Mouse (Mus musculus) liver, embryonic 13.5 days (tissue): Measurements from ENCODE around the gene Cpne4. TPM values are rescaled to one million over a fixed set of nuclear protein-coding genes. Genes with fewer than 3 reads are reported as not detected.

ENCODE experiments used
- ATAC-seq: fragments of 200-750 bp; cut with Nextera tagmentation; 2 replicates; pipeline ENCODE4 v1.8.0; 2017; ENCODE audit warnings: low read depth, mild to moderate bottlenecking, moderate number of reproducible peaks, moderate library complexity
- DNase-seq: peaks from one replicate; pipeline ENCODE4 v3.0.0; 2022
- H3K27ac ChIP-seq: fragments of 300-500 bp; sonication (generic); 2 replicates; pipeline ENCODE4 v1.5.1; 2015; ENCODE audit warnings: moderate library complexity, mild to moderate bottlenecking, inconsistent platforms
- H3K27me3 ChIP-seq: fragments of 300-500 bp; sonication (generic); 2 replicates; pipeline ENCODE4 v1.6.1; 2015; ENCODE audit warnings: mild to moderate bottlenecking, inconsistent platforms
- H3K36me3 ChIP-seq: fragments of 300-500 bp; sonication (generic); 2 replicates; pipeline ENCODE4 v1.6.1; 2015; ENCODE audit warnings: mild to moderate bottlenecking, inconsistent platforms
- H3K4me1 ChIP-seq: fragments of 300-500 bp; sonication (generic); replicated peaks from 2 replicates; pipeline ENCODE4 v1.6.1; 2015; ENCODE audit warnings: inconsistent platforms
- H3K4me2 ChIP-seq: fragments of 300-500 bp; sonication (generic); 2 replicates; pipeline ENCODE4 v1.6.1; 2015; ENCODE audit warnings: inconsistent platforms, mild to moderate bottlenecking, moderate library complexity
- H3K4me3 ChIP-seq: fragments of 300-500 bp; sonication (generic); replicated peaks from 2 replicates; pipeline ENCODE4 v1.5.1; 2015; ENCODE audit warnings: mild to moderate bottlenecking, inconsistent platforms
- H3K9ac ChIP-seq: fragments of 300-500 bp; sonication (generic); 2 replicates; pipeline ENCODE4 v1.6.1; 2015; ENCODE audit warnings: mild to moderate bottlenecking, inconsistent platforms
- H3K9me3 ChIP-seq: fragments of 300-500 bp; sonication (generic); replicated peaks from 2 replicates; pipeline ENCODE4 v1.6.1; 2016; ENCODE audit warnings: inconsistent platforms
- WGBS: fragments of 180-500 bp; shearing (Covaris S2); methylation state at CpG from one replicate; pipeline ENCODE4 v1.1.7; 2015; ENCODE audit not compliant: insufficient replicate concordance; 5-methylcytosine and 5-hydroxymethylcytosine counted together
- polyA plus RNA-seq: library from polyadenylated mRNA; unstranded; fragments of >200 nt; fragmentation: Nextera tagmentation; extraction: Ambion mirVana; gene quantifications from 2 replicates; pipeline ENCODE4 v1.2.1, GENCODE M21; 2015

Cpne4 gene
- polyA plus RNA-seq, 1 experiment from 2014 or later = 0.12 TPM

DNA sequence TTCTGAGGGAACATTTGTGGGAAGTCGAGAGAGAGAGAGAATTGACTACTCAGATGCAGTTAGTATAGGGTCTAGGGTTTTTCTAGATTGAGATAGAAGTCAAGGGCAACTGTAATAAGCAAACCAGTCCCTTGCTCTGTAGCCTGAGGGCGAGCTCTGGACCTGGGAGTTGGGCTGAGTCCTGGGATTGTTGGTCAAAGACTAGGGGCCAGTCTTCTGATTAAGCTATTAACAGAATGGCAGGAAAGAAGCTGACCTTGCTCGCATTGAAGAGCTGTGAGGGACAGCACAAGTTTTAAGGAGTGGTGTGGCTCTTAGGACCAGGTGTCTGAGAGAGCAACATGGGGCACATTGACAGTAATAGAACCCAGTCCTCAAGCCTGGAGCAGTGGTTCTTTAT, 140.0 kb downstream of the Cpne4 start:
- ATAC-seq = no peak
- 33% methylated on average over 3 of the region's 3 CpGs for WGBS

GRCm38 (mm10) chr9:104693145-104693544, 146.1 kb downstream of the Cpne4 start:
- WGBS = 48% methylated on average over 2 of the region's 2 CpGs
- H3K27me3 ChIP-seq = no peaks in the 10 kb centered on the region
- DNase-seq (no peak), ATAC-seq (no peak)
- H3K9ac ChIP-seq = no peak overlapping the region
- H3K4me1 ChIP-seq = no peaks in the 10 kb centered on the region
- no peak overlapping the region for H3K4me2 ChIP-seq
- H3K36me3 ChIP-seq = no peaks in the 10 kb centered on the region
- no peaks in the 10 kb centered on the region for H3K9me3 ChIP-seq
- H3K27ac ChIP-seq = no peak overlapping the region
- no peak overlapping the region for H3K4me3 ChIP-seq

More for the DNA sequence above, 140.0 kb downstream of the Cpne4 start:
- Histone ChIP-seq H3K36me3 (no peaks in the 10 kb centered on the region), H3K4me1 (no peaks in the 10 kb centered on the region), H3K27ac (no peak overlapping the region), H3K4me3 (no peak overlapping the region), H3K4me2 (no peak overlapping the region), H3K27me3 (no peaks in the 10 kb centered on the region), H3K9ac (no peak overlapping the region), H3K9me3 (0 out of 2 replicates have a peak, but pooled peaks cover 3% of the 10 kb centered on the region)
- no peak for DNase-seq

- H3K4me2 ChIP-seq = no peak overlapping the region
- WGBS = 73% methylated on average over 5 of the region's 5 CpGs
- DNase-seq (no peak), ATAC-seq (no peak)
- no peaks in the 10 kb centered on the region for H3K36me3 ChIP-seq
- no peak overlapping the region for H3K9ac ChIP-seq
- H3K4me1 ChIP-seq = no peaks in the 10 kb centered on the region
- no peak overlapping the region for H3K4me3 ChIP-seq
- H3K9me3 ChIP-seq = no peaks in the 10 kb centered on the region
- H3K27me3 ChIP-seq = no peaks in the 10 kb centered on the region
- H3K27ac ChIP-seq = no peak overlapping the region
These were observed 163.7 kb downstream of the Cpne4 start for GRCm38 (mm10) chr9:104710831-104711230.

GRCm38 (mm10) chr9:104725311-104725710, 178.2 kb downstream of the Cpne4 start:
- H3K9me3 ChIP-seq = peaks cover 11% of the 10 kb centered on the region; the same call in 1 of the 2 replicates
- 65% methylated on average over 2 of the region's 2 CpGs for WGBS
- H3K36me3 ChIP-seq = no peaks in the 10 kb centered on the region
- H3K27me3 ChIP-seq = no peaks in the 10 kb centered on the region
- ATAC-seq (no peak), DNase-seq (no peak)
- H3K27ac ChIP-seq = no peak overlapping the region
- no peak overlapping the region for H3K4me2 ChIP-seq
- H3K4me3 ChIP-seq = no peak overlapping the region
- H3K4me1 ChIP-seq = no peaks in the 10 kb centered on the region
- no peak overlapping the region for H3K9ac ChIP-seq

- Histone ChIP-seq H3K4me1 (no peaks in the 10 kb centered on the region), H3K36me3 (no peaks in the 10 kb centered on the region), H3K9ac (no peak overlapping the region), H3K4me2 (no peak overlapping the region), H3K9me3 (no peaks in the 10 kb centered on the region), H3K27me3 (no peaks in the 10 kb centered on the region), H3K4me3 (no peak overlapping the region), H3K27ac (no peak overlapping the region)
- DNase-seq (no peak), ATAC-seq (no peak)
- 64% methylated on average over 14 of the region's 14 CpGs for WGBS
These were observed 195.7 kb downstream of the Cpne4 start for GRCm38 (mm10) chr9:104742661-104743380.

GRCm38 (mm10) chr9:104755519-104755918, 208.4 kb downstream of the Cpne4 start:
- WGBS = 75% methylated on average over 14 of the region's 14 CpGs
- DNase-seq (no peak), ATAC-seq (no peak)
- Histone ChIP-seq H3K4me2 (no peak overlapping the region), H3K27me3 (no peaks in the 10 kb centered on the region), H3K9ac (no peak overlapping the region), H3K9me3 (0 out of 2 replicates have a peak, but pooled peaks cover 2% of the 10 kb centered on the region), H3K4me1 (no peaks in the 10 kb centered on the region), H3K4me3 (no peak overlapping the region), H3K36me3 (no peaks in the 10 kb centered on the region), H3K27ac (no peak overlapping the region)

DNA sequence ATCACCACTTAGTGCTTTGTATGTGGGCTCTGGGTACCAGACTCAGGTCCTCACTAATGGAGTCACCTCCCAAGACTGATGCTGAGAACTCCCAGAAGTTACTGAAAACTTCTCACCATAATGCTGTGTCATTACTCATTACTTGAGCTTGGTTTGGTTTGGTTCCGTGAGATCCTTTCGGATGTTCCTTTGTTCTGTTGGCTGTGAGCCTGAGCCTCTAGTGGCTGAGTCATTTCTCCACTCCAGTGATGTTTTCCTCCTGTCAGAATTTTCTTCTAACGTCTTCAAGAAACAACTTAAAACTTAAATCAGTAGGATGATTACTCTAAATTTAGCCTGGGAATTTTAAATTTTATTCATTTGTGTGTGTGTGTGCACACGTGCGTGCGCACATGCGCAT, 212.9 kb downstream of the Cpne4 start:
- Histone ChIP-seq H3K36me3 (no peaks in the 10 kb centered on the region), H3K4me3 (no peak overlapping the region), H3K27ac (no peak overlapping the region), H3K9ac (no peak overlapping the region), H3K27me3 (no peaks in the 10 kb centered on the region), H3K9me3 (0 out of 2 replicates have a peak, but pooled peaks cover 2% of the 10 kb centered on the region), H3K4me1 (no peaks in the 10 kb centered on the region), H3K4me2 (no peak overlapping the region)
- no peak for ATAC-seq
- no peak for DNase-seq
- WGBS = 72% methylated on average over 7 of the region's 7 CpGs

GRCm38 (mm10) chr9:104776198-104776815, 229.2 kb downstream of the Cpne4 start:
- DNase-seq (no peak), ATAC-seq (no peak)
- Histone ChIP-seq H3K9me3 (no peaks in the 10 kb centered on the region), H3K27me3 (no peaks in the 10 kb centered on the region), H3K36me3 (no peaks in the 10 kb centered on the region), H3K4me2 (no peak overlapping the region), H3K4me1 (no peaks in the 10 kb centered on the region), H3K27ac (no peak overlapping the region), H3K4me3 (no peak overlapping the region), H3K9ac (no peak overlapping the region)
- 69% methylated on average over 7 of the region's 7 CpGs for WGBS

GRCm38 (mm10) chr9:104777135-104777534, 230.0 kb downstream of the Cpne4 start:
- Histone ChIP-seq H3K9me3 (no peaks in the 10 kb centered on the region), H3K27me3 (no peaks in the 10 kb centered on the region), H3K36me3 (no peaks in the 10 kb centered on the region), H3K27ac (no peak overlapping the region), H3K4me2 (no peak overlapping the region), H3K4me3 (no peak overlapping the region), H3K4me1 (no peaks in the 10 kb centered on the region), H3K9ac (no peak overlapping the region)
- ATAC-seq (no peak), DNase-seq (no peak)
- 53% methylated on average over 3 of the region's 3 CpGs for WGBS

DNA sequence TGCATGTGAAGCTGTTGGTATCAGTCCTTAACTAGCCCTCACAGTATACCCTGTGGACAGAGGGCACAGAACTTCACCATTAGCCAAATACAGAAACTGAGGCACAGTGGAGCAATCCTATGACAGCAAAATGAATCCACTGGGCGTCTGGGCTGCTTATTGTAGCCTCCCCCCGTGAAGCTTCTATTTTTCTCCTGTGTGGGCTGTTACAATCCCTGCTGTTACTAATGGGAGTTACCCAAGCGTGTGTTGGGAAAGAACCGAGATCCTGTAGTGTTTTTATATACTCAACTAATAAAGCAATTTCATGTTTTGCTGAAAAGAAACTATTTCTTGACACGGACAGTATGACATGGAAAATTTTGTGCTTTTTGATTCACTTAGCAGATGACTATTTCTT, 230.7 kb downstream of the Cpne4 start:
- no peaks in the 10 kb centered on the region for H3K4me1 ChIP-seq
- no peak overlapping the region for H3K27ac ChIP-seq
- 0 out of 2 replicates have a peak, but pooled peaks cover 3% of the 10 kb centered on the region for H3K9me3 ChIP-seq
- no peak overlapping the region for H3K4me3 ChIP-seq
- H3K4me2 ChIP-seq = no peak overlapping the region
- H3K36me3 ChIP-seq = no peaks in the 10 kb centered on the region
- no peak overlapping the region for H3K9ac ChIP-seq
- no peak for DNase-seq
- no peaks in the 10 kb centered on the region for H3K27me3 ChIP-seq
- 64% methylated on average over 5 of the region's 5 CpGs for WGBS
- no peak for ATAC-seq

GRCm38 (mm10) chr9:104796601-104797000, 249.5 kb downstream of the Cpne4 start:
- WGBS = 40% methylated on average over 2 of the region's 2 CpGs
- H3K9me3 ChIP-seq = no peaks in the 10 kb centered on the region; the same call in 1 of the 2 replicates
- no peak overlapping the region for H3K4me2 ChIP-seq
- H3K27me3 ChIP-seq = no peaks in the 10 kb centered on the region
- H3K9ac ChIP-seq = no peak overlapping the region
- no peaks in the 10 kb centered on the region for H3K4me1 ChIP-seq
- no peaks in the 10 kb centered on the region for H3K36me3 ChIP-seq
- no peak for DNase-seq
- H3K4me3 ChIP-seq = no peak overlapping the region
- H3K27ac ChIP-seq = no peak overlapping the region
- no peak for ATAC-seq

GRCm38 (mm10) chr9:104804776-104805175, 257.7 kb downstream of the Cpne4 start:
- ATAC-seq (no peak), DNase-seq (no peak)
- Histone ChIP-seq H3K4me3 (no peak overlapping the region), H3K4me2 (no peak overlapping the region), H3K36me3 (no peaks in the 10 kb centered on the region), H3K9me3 (peaks cover 6% of the 10 kb centered on the region; the same call in 1 of the 2 replicates), H3K4me1 (no peaks in the 10 kb centered on the region), H3K27me3 (no peaks in the 10 kb centered on the region), H3K9ac (no peak overlapping the region), H3K27ac (no peak overlapping the region)
- 65% methylated on average over 4 of the region's 4 CpGs for WGBS
